Comparison of ENCODE assay signal across 8 mouse cellular contexts in the genomic region with DNA sequence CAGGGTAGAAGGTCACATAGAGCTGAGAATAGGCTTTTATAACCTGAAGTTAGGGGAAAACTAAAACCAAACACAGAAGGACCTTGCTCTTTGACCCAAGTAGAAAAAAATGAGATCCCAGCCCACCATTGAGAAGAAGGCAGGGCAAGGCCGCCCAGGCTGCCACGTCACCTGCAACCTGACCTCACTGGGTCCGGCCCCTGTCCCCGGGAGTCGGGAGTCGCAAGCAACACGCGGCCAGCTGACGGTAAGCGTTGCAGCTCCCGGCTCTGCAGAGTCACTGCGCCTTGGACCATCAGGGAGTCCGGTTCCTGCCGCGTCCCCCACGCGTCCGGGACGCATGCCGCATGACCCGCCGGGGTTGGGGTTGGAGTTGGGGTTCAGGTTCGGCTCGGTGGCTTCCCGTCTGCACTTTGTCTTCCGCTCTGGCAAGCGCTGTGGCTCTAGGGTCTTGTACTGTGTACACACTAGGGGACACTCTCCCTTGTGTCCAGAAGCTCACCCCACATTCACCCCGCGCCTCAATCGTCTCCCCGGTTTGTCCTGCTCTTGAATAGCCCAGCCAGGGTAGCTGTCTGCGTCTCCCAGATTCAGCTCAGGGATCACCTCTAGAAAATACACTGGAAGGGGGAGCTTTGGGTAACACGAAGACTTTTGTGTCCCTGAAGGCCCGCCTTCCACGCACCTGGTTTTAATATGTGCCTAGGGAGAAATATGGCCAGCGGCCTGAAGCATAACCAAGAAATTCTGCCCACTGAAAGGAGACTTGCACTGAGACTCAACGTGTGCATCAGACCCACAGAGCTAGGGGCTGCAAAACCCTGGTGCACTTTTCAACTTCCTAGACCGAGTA. TPM values are rescaled to one million over a fixed set of nuclear protein-coding genes. Genes with fewer than 3 reads are reported as not detected.
A peak's percentile ranks its signal among the peaks of the same experiment; 100 is the strongest.
DNase-seq lines count a peak whose midpoint lies in the region; ATAC-seq lines count a peak whose summit lies in the region.

A gene (plus strand): TSS at position 187 of the 853 bp plus-strand sequence.

- 4% methylated on average over 38 of the region's 38 CpGs for WGBS in forebrain, embryonic 13.5 days
- 3% methylated on average over 38 of the region's 38 CpGs for WGBS in hindbrain, embryonic 16.5 days
- WGBS in liver, embryonic 12.5 days (ENCODE audit: insufficient replicate concordance): 3% methylated on average over 38 of the region's 38 CpGs

- peak within 1 kb of the TSS; percentile 35 for H3K4me3 ChIP-seq in forebrain, embryonic 13.5 days
- peak within 1 kb of the TSS; percentile 39 for H3K4me3 ChIP-seq in hindbrain, embryonic 16.5 days (ENCODE audit: low read length)
- peak within 1 kb of the TSS; percentile 42 for H3K4me3 ChIP-seq in liver, embryonic 12.5 days

- H3K9me3 ChIP-seq in forebrain, embryonic 13.5 days (replicated peaks): no peaks in the 10 kb centered on the region
- H3K9me3 ChIP-seq in hindbrain, embryonic 16.5 days (ENCODE audit: control insufficient read depth, low read length): no peaks in the 10 kb centered on the region
- H3K9me3 ChIP-seq in liver, embryonic 12.5 days (replicated peaks): no peaks in the 10 kb centered on the region

- no peaks in the 10 kb centered on the region for H3K36me3 ChIP-seq in forebrain, embryonic 13.5 days (ENCODE audit: poor library complexity, severe bottlenecking)
- no peaks in the 10 kb centered on the region for H3K36me3 ChIP-seq in hindbrain, embryonic 16.5 days (ENCODE audit: control insufficient read depth, insufficient read depth, low read length)
- H3K36me3 ChIP-seq in liver, embryonic 12.5 days: no peaks in the 10 kb centered on the region

- peak; percentile 16 for DNase-seq in urinary bladder, postnatal 14 days (ENCODE audit: low spot score)
- no peak for DNase-seq in urinary bladder, postnatal 10 days (ENCODE audit: low spot score)
- DNase-seq in retina, embryonic 14.5 days (ENCODE audit: low spot score): peak; percentile 28
- DNase-seq in MN1 (ENCODE audit: low spot score): no peak
- no peak for DNase-seq in frontal cortex, adult 2 months (ENCODE audit: extremely low spot score in 1 of 2, low spot score in 1 of 2)

- ATAC-seq in forebrain, embryonic 13.5 days: no peak
- ATAC-seq in hindbrain, embryonic 16.5 days: no peak; the same call in 1 of the 2 replicates
- peak; percentile 75 for ATAC-seq in liver, embryonic 12.5 days

- peak within 1 kb of the TSS; percentile 62 for H3K4me2 ChIP-seq in forebrain, embryonic 13.5 days
- H3K4me2 ChIP-seq in hindbrain, embryonic 16.5 days (ENCODE audit: low read length): peak within 1 kb of the TSS; percentile 65
- peak within 1 kb of the TSS; percentile 55 for H3K4me2 ChIP-seq in liver, embryonic 12.5 days

- peaks cover 10% of the 10 kb centered on the region for H3K4me1 ChIP-seq in forebrain, embryonic 13.5 days
- H3K4me1 ChIP-seq in hindbrain, embryonic 16.5 days (ENCODE audit: control insufficient read depth, insufficient read depth, low read depth, low read length): peaks cover 6% of the 10 kb centered on the region; the same call in 1 of the 2 replicates
- H3K4me1 ChIP-seq in liver, embryonic 12.5 days: peaks cover 8% of the 10 kb centered on the region; the same call in 1 of the 2 replicates

- H3K27me3 ChIP-seq in forebrain, embryonic 13.5 days: peaks cover 33% of the 10 kb centered on the region
- H3K27me3 ChIP-seq in hindbrain, embryonic 16.5 days (replicated peaks; ENCODE audit: control insufficient read depth, insufficient read depth, low read length): peaks cover 2% of the 10 kb centered on the region; the same call in 1 of the 2 replicates
- H3K27me3 ChIP-seq in liver, embryonic 12.5 days (replicated peaks): peaks cover 42% of the 10 kb centered on the region

- peak within 1 kb of the TSS; percentile 40; the same call in 1 of the 2 replicates for H3K9ac ChIP-seq in forebrain, embryonic 13.5 days
- peak within 1 kb of the TSS; percentile 50 for H3K9ac ChIP-seq in hindbrain, embryonic 16.5 days (ENCODE audit: low read depth, low read length)
- H3K9ac ChIP-seq in liver, embryonic 12.5 days: no peak within 1 kb of the TSS

- H3K27ac ChIP-seq in forebrain, embryonic 13.5 days: no peak within 1 kb of the TSS
- no peak within 1 kb of the TSS for H3K27ac ChIP-seq in hindbrain, embryonic 16.5 days (ENCODE audit: low read depth, low read length)
- no peak within 1 kb of the TSS for H3K27ac ChIP-seq in liver, embryonic 12.5 days

RNA-seq across cellular contexts. Expression of the gene that starts here (rescaled TPM):
- not detected in 2 replicates for polyA plus RNA-seq in forebrain, embryonic 13.5 days (2015; fragmentation: Nextera tagmentation; extraction: Ambion mirVana)
- 0.10 and 0.15 TPM in 2 replicates for polyA plus RNA-seq in hindbrain, embryonic 16.5 days (2015; fragmentation: Nextera tagmentation; extraction: Ambion mirVana)
- 0.49 and 1.1 TPM in 2 replicates for polyA plus RNA-seq in liver, embryonic 12.5 days (2016; fragmentation: Nextera tagmentation; extraction: Ambion mirVana)
- polyA plus RNA-seq in frontal cortex, adult 2 months (2012; rRNA removed): not detected in 2 replicates

Comparison
In these comparisons a context has a peak if more than half of its experiments do, and no peak if none do; other contexts are left out.
1. DNase-seq: peak in urinary bladder, postnatal 14 days (single experiment) and retina, embryonic 14.5 days (single experiment); none in urinary bladder, postnatal 10 days (single experiment), MN1 (single experiment) and frontal cortex, adult 2 months (0 of 2).
2. Peak in every context shown above with its lines, with median percentiles within 50 percentile points of each other: H3K4me2 ChIP-seq and H3K4me3 ChIP-seq.